10 mouse cellular contexts compared by ENCODE assay signal in genomic region chr11:81374841-81375240, GRCm38 (mm10).
DNase-seq lines count a peak whose midpoint lies in the region; ATAC-seq lines count a peak whose summit lies in the region.
"Had no signal": no experiment of that assay in that cellular context is flagged by ENCODE, and none has a peak within 500 bp of the region (broad histone marks: within the 10 kb centered on the region; RNA-seq: fewer than 3 reads in every experiment).

No protein-coding gene starts in this region.

- H3K4me2 ChIP-seq in kidney, embryonic 14.5 days (replicated peaks; ENCODE audit: low read depth, low read length) = no peak overlapping the region
- H3K4me2 ChIP-seq: heart, embryonic 13.5 days; neural tube, embryonic 13.5 days had no signal

- no peak overlapping the region for H3K4me3 ChIP-seq in kidney, embryonic 14.5 days (ENCODE audit: low read length)
- H3K4me3 ChIP-seq: heart, embryonic 13.5 days; neural tube, embryonic 13.5 days had no signal

- H3K4me1 ChIP-seq in kidney, embryonic 14.5 days (ENCODE audit: control insufficient read depth, insufficient read depth, low read length) = peaks cover 32% of the 10 kb centered on the region

- DNase-seq in kidney, adult 11 months = peak; percentile 15
- peak; percentile 61 for DNase-seq in NIH3T3 (ENCODE audit: low read depth)
- peak; percentile 49 to 69 for DNase-seq in cerebellum, adult 18-20 months
- peak; percentile 50 to 72 for DNase-seq in heart, postnatal 10 days
- peak; percentile 21 to 37 for DNase-seq in left cerebral cortex, postnatal 10 days (ENCODE audit: extremely low spot score in 1 of 2, low spot score in 2 of 2)
- DNase-seq in retina, embryonic 14.5 days (ENCODE audit: low spot score) = peak; percentile 87

- no peaks in the 10 kb centered on the region for H3K27me3 ChIP-seq in kidney, embryonic 14.5 days (ENCODE audit: control insufficient read depth, insufficient read depth, low read length)
- H3K27me3 ChIP-seq: heart, embryonic 13.5 days; neural tube, embryonic 13.5 days had no signal

- intact Hi-C loops in heart, postnatal 10 days (cut with DNase I) = loop anchor here (1.0 kb wide), 1 partner anchor 159 kb away; no protein-coding TSS in a partner anchor
- intact Hi-C loops in left cerebral cortex, postnatal 10 days (cut with DNase I) = loop anchor here (10.0 kb wide), 1 partner anchor 470 kb away; no protein-coding TSS in a partner anchor

- no peak for ATAC-seq in kidney, embryonic 14.5 days (ENCODE audit: low FRiP score, low TSS enrichment)
- ATAC-seq in megakaryocyte progenitor cell, adult 5-6 weeks (replicated peaks; ENCODE audit: poor library complexity) = no peak

- H3K9me3 ChIP-seq in kidney, embryonic 14.5 days (ENCODE audit: control insufficient read depth, low read length) = peaks cover 2% of the 10 kb centered on the region; the same call in 1 of the 2 replicates
- H3K9me3 ChIP-seq: heart, embryonic 13.5 days had no signal

- no peak overlapping the region for H3K9ac ChIP-seq in kidney, embryonic 14.5 days (ENCODE audit: low read depth, low read length)
- H3K9ac ChIP-seq: heart, embryonic 13.5 days; neural tube, embryonic 13.5 days had no signal

- no peak overlapping the region for H3K27ac ChIP-seq in kidney, embryonic 14.5 days (ENCODE audit: low read depth, low read length)
- H3K27ac ChIP-seq: heart, embryonic 13.5 days; neural tube, embryonic 13.5 days had no signal

- no peaks in the 10 kb centered on the region for H3K36me3 ChIP-seq in kidney, embryonic 14.5 days (ENCODE audit: control insufficient read depth, insufficient read depth, low read length)
- H3K36me3 ChIP-seq: heart, embryonic 13.5 days; neural tube, embryonic 13.5 days had no signal

Comparison
In these comparisons a context has a peak if more than half of its experiments do, and no peak if none do; other contexts are left out.
1. DNase-seq: peak in every context shown above with its lines; median percentile 87 in retina, embryonic 14.5 days; 61 in NIH3T3; 61 in heart, postnatal 10 days; 59 in cerebellum, adult 18-20 months; 29 in left cerebral cortex, postnatal 10 days; 15 in kidney, adult 11 months.